Mouse (Mus musculus) stomach, embryonic 14.5 days (tissue): ENCODE data around the gene Pard3. TPM values are rescaled to one million over a fixed set of nuclear protein-coding genes. Genes with fewer than 3 reads are reported as not detected.

ENCODE experiments used
- ATAC-seq: fragments of 200-750 bp; cut with Nextera tagmentation; 2 replicates; pipeline ENCODE4 v1.8.0; 2017; ENCODE audit warnings: low read depth, moderate TSS enrichment; ENCODE audit not compliant: insufficient number of reproducible peaks, insufficient read depth, low FRiP score
- H3K27ac ChIP-seq: fragments of 300-500 bp; sonication (generic); 2 replicates; pipeline ENCODE4 v1.5.1; 2014; ENCODE audit warnings: mild to moderate bottlenecking, low read length, moderate library complexity, mixed read lengths
- H3K27me3 ChIP-seq: fragments of 300-500 bp; sonication (generic); 2 replicates; pipeline ENCODE4 v1.6.1; 2014; ENCODE audit warnings: low read length, control low read depth, mixed read lengths; ENCODE audit not compliant: control insufficient read depth, insufficient read depth
- H3K36me3 ChIP-seq: fragments of 300-500 bp; sonication (generic); 2 replicates; pipeline ENCODE4 v1.6.1; 2014; ENCODE audit warnings: mild to moderate bottlenecking, control low read depth, low read length, moderate library complexity, mixed read lengths; ENCODE audit not compliant: control insufficient read depth, insufficient read depth
- H3K4me1 ChIP-seq: fragments of 300-500 bp; sonication (generic); 2 replicates; pipeline ENCODE4 v1.6.1; 2014; ENCODE audit warnings: low read length, control low read depth, mixed read lengths; ENCODE audit not compliant: control insufficient read depth, insufficient read depth
- H3K4me2 ChIP-seq: fragments of 300-500 bp; sonication (generic); replicated peaks from 2 replicates; pipeline ENCODE4 v1.6.1; 2014; ENCODE audit warnings: low read depth, low read length, control low read depth
- H3K4me3 ChIP-seq: fragments of 300-500 bp; sonication (generic); 2 replicates; pipeline ENCODE4 v1.5.1; 2014; ENCODE audit warnings: low read depth, low read length, control low read depth
- H3K9ac ChIP-seq: fragments of 300-500 bp; sonication (generic); replicated peaks from 2 replicates; pipeline ENCODE4 v1.6.1; 2014; ENCODE audit warnings: low read depth, mild to moderate bottlenecking, control low read depth, low read length, moderate library complexity, mixed read lengths
- H3K9me3 ChIP-seq: fragments of 300-500 bp; sonication (generic); 2 replicates; pipeline ENCODE4 v1.6.1; 2016; ENCODE audit warnings: low read depth, low read length, control low read depth; ENCODE audit not compliant: control insufficient read depth
- WGBS: fragments of 180-500 bp; shearing (Covaris S2); extraction: QIAGEN DNeasy Blood & Tissue Kit; methylation state at CpG from one replicate; pipeline ENCODE4 v1.1.7; 2014; 5-methylcytosine and 5-hydroxymethylcytosine counted together
- polyA plus RNA-seq: library from polyadenylated mRNA; unstranded; fragments of >200 nt; fragmentation: Nextera tagmentation; extraction: Ambion mirVana; gene quantifications from 2 replicates; pipeline ENCODE4 v1.2.1, GENCODE M21; 2014

The Pard3 gene
- polyA plus RNA-seq, 1 experiment from 2014 or later, result 37.9 TPM

DNA sequence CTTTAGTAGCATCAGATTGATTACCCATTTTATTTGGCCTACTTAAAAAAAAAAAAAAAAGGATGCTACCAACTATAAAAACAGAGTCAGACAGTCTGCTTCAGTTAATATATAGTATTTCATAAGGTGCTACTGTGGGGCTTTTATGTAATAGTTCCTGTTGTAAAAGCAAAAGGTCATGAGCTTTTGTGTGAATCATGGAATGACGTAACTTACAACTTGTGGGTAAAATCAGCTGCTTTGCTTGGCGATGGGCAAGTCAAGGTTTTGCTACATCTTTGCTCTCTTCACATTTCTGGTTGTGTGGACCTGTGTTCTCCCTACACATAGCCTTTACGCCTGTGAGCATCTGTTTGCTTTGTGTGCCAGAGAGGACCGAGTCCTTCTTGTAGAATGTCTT is 179.7 kb downstream of the Pard3 start:
- no peaks in the 10 kb centered on the region for H3K27me3 ChIP-seq
- no peaks in the 10 kb centered on the region for H3K36me3 ChIP-seq
- WGBS, result 89% methylated on average over 4 of the region's 4 CpGs
- H3K9ac ChIP-seq, result no peak overlapping the region
- no peak overlapping the region for H3K4me3 ChIP-seq
- H3K27ac ChIP-seq, result no peak overlapping the region
- H3K4me2 ChIP-seq, result no peak overlapping the region
- H3K9me3 ChIP-seq, result no peaks in the 10 kb centered on the region
- no peak for ATAC-seq
- H3K4me1 ChIP-seq, result no peaks in the 10 kb centered on the region

DNA sequence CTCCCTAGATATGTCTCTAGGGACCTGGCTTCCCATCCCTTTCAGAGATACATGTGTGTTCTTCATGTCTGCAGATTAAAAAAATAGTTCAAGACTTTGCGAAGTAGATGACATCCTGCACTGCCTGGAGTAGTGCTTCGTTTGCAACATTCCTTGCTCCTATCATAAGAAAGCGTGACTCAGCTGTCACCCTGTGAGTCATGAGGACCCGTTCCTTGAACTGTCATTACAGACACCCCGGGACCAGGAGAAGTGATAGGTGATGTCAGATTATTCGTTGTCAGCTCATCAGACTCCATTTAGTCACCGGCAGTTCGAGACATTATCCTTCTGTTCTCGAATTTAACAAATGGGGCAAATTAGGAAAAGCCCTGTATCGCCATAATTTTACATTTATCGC is 180.1 kb downstream of the Pard3 start:
- Histone ChIP-seq H3K9me3 (no peaks in the 10 kb centered on the region), H3K36me3 (no peaks in the 10 kb centered on the region), H3K27me3 (no peaks in the 10 kb centered on the region), H3K4me2 (no peak overlapping the region), H3K4me3 (no peak overlapping the region), H3K4me1 (no peaks in the 10 kb centered on the region), H3K27ac (no peak overlapping the region), H3K9ac (no peak overlapping the region)
- WGBS, result 78% methylated on average over 11 of the region's 11 CpGs
- ATAC-seq, result no peak

DNA sequence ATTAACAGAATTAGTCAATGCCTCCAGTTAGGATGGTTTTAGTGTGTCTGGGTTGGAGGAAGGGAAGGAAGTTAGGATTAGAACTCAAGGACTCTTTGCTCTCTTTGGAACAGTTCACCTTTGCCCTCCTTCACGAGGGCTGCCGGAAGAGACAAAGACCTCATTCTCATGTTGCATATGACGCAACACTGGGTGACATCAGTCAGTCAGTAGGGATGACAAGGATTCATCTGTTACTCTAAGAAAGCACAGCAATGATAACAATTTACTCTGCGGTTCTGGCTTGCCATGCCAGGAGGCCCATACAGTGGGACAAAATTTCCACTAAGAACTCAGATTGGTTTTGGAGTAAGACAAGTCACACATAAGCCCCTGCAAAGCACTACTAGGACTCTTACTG is 187.1 kb downstream of the Pard3 start:
- H3K27ac ChIP-seq, result no peak overlapping the region
- peaks cover 13% of the 10 kb centered on the region for H3K4me1 ChIP-seq
- no peaks in the 10 kb centered on the region for H3K36me3 ChIP-seq
- no peak overlapping the region for H3K4me2 ChIP-seq
- H3K9me3 ChIP-seq, result no peaks in the 10 kb centered on the region
- ATAC-seq, result no peak
- H3K27me3 ChIP-seq, result no peaks in the 10 kb centered on the region
- no peak overlapping the region for H3K9ac ChIP-seq
- 64% methylated on average over 4 of the region's 4 CpGs for WGBS
- no peak overlapping the region for H3K4me3 ChIP-seq

DNA sequence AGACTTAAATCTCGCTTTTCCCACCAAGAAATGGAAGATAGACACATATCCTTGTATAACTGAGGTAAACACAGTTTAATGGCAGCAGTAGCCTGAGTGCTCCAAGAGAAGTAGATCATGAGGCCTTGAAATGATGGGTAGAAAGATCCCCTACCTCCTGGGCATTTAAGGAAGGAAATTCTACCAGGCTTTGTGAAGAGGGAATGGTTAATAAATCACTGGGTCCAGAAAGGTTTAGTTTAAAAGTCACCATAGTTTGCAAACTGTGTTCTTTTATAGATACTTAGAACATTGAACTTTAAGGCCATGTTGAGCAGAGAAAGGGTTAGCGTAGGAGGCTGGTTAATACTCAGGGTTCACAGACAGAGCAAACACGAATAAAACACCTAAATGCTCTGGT is 187.8 kb downstream of the Pard3 start:
- Histone ChIP-seq H3K9ac (no peak overlapping the region), H3K27me3 (no peaks in the 10 kb centered on the region), H3K27ac (no peak overlapping the region), H3K4me3 (no peak overlapping the region), H3K4me2 (no peak overlapping the region), H3K9me3 (no peaks in the 10 kb centered on the region), H3K4me1 (peaks cover 13% of the 10 kb centered on the region), H3K36me3 (no peaks in the 10 kb centered on the region)
- ATAC-seq, result no peak
- WGBS, result 81% methylated on average over 3 of the region's 3 CpGs

DNA sequence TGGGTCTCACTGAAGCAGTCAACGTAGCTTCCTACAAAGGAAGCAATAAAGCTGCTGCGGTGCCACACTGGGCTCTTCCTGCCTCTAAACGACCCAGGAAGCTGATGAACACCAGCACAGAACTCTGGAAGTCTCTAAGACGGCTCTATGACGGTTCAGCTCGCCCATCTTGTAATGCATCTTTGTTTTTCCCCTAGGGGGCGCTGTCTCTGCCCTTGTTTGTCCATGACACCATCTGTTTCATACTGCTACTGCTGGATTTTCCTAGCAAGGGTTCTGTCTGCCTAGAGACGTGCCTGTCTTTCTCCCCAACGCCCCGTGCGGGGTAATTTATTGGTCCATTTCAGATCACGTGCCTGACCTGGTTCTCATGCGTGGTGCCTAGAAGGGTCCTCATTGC is 188.3 kb downstream of the Pard3 start:
- Histone ChIP-seq H3K9me3 (no peaks in the 10 kb centered on the region), H3K27ac (no peak overlapping the region), H3K4me3 (no peak overlapping the region), H3K27me3 (no peaks in the 10 kb centered on the region), H3K4me1 (peaks cover 13% of the 10 kb centered on the region), H3K9ac (no peak overlapping the region), H3K36me3 (no peaks in the 10 kb centered on the region), H3K4me2 (no peak overlapping the region)
- WGBS, result 84% methylated on average over 13 of the region's 13 CpGs
- no peak for ATAC-seq

DNA sequence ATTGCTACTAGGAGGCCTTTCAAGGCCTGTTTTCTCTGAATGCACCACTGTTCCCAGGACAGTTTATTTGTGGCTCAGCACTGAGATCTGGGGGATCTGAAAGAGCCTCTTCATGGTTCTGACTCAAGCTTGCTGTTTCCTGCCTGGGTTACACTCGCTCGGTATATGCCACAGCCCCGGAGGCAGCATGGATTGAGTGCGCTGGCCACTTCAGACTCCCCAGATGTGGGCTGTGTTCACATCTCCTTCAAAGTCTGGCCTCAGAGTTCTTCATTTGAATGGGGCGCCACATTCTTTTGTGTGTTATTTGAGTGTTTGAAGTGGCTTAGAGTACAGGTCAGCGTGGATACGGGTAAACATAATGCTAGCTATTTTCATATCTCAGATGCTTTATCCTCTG is 190.9 kb downstream of the Pard3 start:
- no peak overlapping the region for H3K4me2 ChIP-seq
- peaks cover 12% of the 10 kb centered on the region for H3K4me1 ChIP-seq
- H3K27me3 ChIP-seq, result no peaks in the 10 kb centered on the region
- no peaks in the 10 kb centered on the region for H3K36me3 ChIP-seq
- H3K4me3 ChIP-seq, result no peak overlapping the region
- H3K27ac ChIP-seq, result no peak overlapping the region
- H3K9me3 ChIP-seq, result no peaks in the 10 kb centered on the region
- 76% methylated on average over 7 of the region's 7 CpGs for WGBS
- no peak for ATAC-seq
- H3K9ac ChIP-seq, result no peak overlapping the region

DNA sequence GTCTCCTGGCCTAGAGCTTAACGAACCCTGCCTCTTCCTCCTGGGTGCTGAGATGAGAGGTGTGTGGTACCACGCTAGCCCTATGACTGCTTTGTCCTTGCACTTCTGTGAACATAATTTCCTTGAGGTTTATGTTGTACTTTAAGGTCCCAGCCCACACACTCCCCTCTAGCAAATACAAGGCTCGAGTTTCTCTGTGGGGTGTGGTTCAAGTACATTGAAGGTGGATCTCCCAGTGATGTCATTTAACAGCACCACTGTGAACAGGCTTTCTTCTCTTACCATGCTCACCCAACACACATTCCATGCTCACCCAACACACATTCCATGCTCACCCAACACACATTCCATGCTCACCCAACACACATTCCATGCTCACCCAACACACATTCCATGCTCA is 193.4 kb downstream of the Pard3 start:
- no peaks in the 10 kb centered on the region for H3K27me3 ChIP-seq
- 78% methylated on average over 3 of the region's 3 CpGs for WGBS
- no peaks in the 10 kb centered on the region for H3K36me3 ChIP-seq
- peaks cover 3% of the 10 kb centered on the region; the same call in 1 of the 2 replicates for H3K4me1 ChIP-seq
- no peaks in the 10 kb centered on the region for H3K9me3 ChIP-seq
- no peak overlapping the region for H3K4me2 ChIP-seq
- H3K9ac ChIP-seq, result no peak overlapping the region
- H3K27ac ChIP-seq, result no peak overlapping the region
- no peak overlapping the region for H3K4me3 ChIP-seq
- ATAC-seq, result no peak

DNA sequence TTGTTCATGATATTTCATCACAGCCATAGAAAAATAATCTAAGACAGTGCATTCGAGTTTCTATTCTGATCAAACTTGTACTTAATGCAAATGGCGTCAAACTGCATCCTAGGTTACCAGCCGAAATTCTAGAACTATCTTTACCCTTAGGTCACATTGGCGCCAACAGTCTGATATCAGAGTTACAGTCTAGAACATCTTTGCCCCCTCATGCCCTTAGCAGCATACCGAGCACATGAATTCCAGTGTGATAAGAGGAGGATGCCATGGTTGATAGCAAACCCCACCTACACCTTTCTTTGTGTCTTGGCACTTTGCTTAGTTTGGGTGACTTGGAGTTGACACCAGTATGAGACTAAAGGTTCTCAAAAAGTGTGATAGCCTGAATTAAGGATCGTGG is 197.4 kb downstream of the Pard3 start:
- ATAC-seq, result no peak
- Histone ChIP-seq H3K4me2 (no peak overlapping the region), H3K27ac (no peak overlapping the region), H3K4me1 (peaks cover 2% of the 10 kb centered on the region; the same call in 1 of the 2 replicates), H3K4me3 (no peak overlapping the region), H3K27me3 (no peaks in the 10 kb centered on the region), H3K9me3 (no peaks in the 10 kb centered on the region), H3K9ac (no peak overlapping the region), H3K36me3 (no peaks in the 10 kb centered on the region)
- WGBS, result 89% methylated on average over 6 of the region's 6 CpGs

DNA sequence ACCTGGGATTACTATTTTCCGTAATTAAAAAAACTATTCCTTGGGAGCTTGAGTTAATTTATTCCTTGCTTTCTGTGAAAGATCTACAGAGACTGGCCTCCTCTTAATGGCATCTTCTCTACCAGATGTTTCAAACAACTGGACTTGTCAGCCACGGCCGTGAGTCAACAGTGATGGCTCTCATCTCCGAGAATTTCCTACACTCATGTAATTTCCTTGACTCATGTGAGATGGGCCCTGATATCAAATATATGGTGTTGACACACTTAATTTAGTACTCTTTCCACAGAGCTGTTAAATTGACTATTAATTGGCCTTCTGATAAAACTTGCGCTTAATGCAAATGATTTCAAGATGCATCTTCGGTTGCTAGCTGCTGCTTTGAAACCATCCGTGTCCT is 198.3 kb downstream of the Pard3 start:
- Histone ChIP-seq H3K4me1 (peaks cover 2% of the 10 kb centered on the region; the same call in 1 of the 2 replicates), H3K4me2 (no peak overlapping the region)
- WGBS, result 66% methylated on average over 7 of the region's 7 CpGs

More for the DNA sequence above, 198.3 kb downstream of the Pard3 start:
- Histone ChIP-seq H3K9me3 (no peaks in the 10 kb centered on the region), H3K27ac (no peak overlapping the region), H3K27me3 (no peaks in the 10 kb centered on the region), H3K36me3 (no peaks in the 10 kb centered on the region), H3K4me3 (no peak overlapping the region), H3K9ac (no peak overlapping the region)
- ATAC-seq, result no peak
